Mouse (Mus musculus): ENCODE measurements around the gene Gm17349. TPM values are rescaled to one million over a fixed set of nuclear protein-coding genes. Genes with fewer than 3 reads are reported as not detected.
"Not testable (repeated sequence)": the region's sequence is repeated elsewhere in the genome, so short reads cannot be mapped to it uniquely, and the experiment has no call there.

The Gm17349 gene
- total RNA-seq, 2 experiments from 2014 or later: not detected

DNA sequence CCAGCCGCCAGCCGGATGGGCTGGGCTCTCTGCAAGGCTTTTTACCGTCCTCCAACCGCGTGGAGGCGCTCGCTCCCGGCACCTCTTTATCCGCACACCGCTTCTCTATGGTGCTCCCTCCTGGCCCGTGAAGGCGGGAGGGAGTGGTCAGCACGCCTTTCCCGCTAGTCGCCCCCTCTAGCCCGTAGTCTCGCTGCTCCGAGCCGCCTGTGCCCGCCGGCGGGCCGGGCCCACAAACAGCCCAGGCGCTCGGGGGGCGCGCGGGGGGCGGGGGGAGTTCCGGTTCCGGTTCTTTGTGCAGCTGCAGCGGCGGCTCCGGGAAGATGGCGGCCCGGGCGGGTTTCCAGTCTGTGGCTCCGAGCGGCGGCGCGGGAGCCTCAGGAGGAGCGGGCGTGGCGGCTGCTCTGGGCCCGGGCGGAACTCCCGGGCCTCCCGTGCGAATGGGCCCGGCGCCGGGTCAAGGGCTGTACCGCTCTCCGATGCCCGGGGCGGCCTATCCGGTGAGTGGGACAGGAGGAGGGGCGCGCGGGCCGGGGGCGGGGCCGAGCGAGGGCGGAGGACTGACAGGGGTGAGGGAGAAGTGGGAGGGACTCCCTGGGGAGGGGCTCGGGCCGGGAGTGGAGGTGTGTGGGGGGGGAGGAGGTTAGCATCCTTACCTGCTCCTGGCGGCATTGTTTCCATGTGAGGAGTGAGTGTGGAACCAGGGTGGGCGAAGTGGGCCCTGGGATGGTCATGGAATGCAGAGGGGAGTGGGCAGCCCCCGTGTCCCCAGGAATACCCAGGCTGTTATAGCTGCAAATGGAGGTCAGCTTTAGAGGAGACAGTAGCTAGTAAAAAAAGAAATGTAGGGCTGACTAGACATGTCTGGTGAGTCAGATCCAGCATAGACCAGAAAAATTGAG, 3.0 kb downstream of the Gm17349 start, which contains the start of gene Smarcd1:
Gene Smarcd1, plus strand, starts transcription at position 131 of the 902 bp plus-strand sequence.
- intact Hi-C loops (cut with DNase I): no loop called here
- peak; percentile 98 for DNase-seq

DNA sequence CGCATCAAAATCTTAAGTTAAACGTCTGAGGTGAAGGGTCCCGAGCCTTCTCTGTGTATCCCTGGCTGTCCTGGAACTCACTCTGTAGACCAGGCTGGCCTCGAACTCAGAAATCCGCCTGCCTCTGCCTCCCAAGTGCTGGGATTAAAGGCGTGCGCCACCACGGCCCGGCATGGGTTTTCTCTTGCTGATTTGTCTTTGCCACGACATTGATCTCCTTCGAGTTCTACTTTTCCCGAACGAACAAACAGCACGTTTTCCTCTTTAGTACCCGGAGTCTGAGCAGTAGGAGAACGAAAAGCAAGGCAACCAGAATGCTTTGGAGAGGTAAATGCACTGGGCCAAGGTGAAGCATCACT, 3.7 kb downstream of the Gm17349 start:
- DNase-seq; intact Hi-C loops (cut with DNase I): not testable (repeated sequence)

DNA sequence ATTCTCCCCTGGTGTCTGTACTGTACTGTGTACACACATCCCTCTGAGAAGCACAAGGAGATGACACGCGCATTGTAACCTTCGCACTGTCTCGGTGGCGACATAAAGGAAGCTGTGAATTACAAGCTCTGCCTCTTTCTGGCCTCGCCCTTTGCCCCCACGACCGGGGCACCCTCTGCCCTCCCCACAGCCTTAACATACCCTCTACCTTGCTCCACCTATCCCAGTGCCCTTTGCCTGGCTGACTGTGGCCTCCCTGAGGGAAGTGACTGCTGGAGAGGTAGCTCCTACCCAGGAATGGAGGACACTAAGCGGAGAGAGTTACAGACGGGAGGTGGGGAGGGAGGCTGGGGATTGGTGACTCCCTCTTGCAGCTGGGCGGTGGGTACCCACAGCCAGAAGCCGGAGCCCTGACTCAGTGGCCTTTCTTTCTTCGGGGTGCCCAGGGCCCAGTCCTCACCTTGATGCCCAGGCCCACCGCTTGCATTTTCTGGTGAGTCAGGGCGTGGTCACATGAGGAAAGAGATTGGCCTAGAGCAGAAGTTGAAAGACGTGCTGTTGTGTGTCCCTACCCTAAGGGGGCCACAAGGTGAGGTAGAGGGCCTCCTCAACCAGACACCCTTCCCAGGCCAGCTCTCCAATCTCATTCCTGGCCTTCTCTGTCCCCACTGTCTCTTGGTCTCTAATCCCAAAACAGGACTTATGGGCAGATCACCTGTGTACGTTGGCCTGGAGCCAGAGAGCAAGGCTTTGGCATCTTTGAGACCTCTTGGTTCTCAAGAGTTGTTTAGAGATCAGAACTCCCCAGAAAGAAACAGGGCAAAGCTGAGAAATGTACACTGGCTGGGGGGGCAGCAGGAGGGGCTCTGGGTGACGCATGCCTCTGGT, 4.8 kb downstream of the Gm17349 start:
- no peak for DNase-seq
- intact Hi-C loops (cut with DNase I): no loop called here

DNA sequence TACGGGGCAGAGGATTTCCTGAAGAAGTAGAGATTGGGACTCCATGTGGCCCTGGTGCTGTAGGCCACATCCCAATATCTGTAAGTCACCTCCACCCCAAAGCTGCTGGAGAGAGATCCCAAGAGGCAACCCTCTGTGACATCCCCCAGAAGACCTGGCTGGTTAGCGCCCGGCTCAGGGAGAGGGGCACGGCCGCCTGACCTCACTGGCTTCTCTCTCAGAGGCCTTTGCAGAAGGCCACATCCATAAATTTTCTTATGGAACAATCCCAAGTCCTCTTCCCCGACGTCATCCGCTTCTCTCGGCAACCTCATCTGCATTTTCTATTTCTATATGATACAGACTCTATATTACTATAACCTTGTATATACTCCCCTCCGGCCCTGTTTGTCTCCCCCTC, 5.6 kb downstream of the Gm17349 start:
- DNase-seq: no peak
- intact Hi-C loops (cut with DNase I): no loop called here

DNA sequence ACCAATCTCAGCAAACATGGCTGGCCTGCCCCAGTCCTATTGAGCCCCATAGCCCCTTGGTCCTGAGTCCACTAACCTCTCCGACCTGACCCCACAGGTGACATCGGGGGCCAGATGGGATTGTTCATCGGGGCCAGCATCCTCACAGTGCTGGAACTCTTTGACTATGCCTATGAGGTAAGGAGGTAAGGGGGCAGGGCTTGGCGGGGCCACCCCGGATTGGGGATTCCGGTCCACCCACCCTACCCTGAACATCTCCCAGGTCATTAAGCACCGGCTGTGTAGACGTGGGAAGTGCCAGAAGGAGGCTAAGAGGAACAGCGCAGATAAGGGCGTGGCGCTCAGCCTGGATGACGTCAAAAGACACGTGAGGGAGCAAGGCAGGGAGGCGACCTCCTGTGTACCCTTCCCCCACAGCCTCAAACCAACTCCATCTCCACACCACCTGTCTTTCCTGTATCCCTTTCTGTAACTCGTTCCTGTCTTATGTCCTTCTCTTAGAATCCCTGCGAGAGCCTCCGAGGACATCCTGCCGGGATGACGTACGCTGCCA, 6.7 kb downstream of the Gm17349 start:
- no peak for DNase-seq
- intact Hi-C loops (cut with DNase I): no loop called here

DNA sequence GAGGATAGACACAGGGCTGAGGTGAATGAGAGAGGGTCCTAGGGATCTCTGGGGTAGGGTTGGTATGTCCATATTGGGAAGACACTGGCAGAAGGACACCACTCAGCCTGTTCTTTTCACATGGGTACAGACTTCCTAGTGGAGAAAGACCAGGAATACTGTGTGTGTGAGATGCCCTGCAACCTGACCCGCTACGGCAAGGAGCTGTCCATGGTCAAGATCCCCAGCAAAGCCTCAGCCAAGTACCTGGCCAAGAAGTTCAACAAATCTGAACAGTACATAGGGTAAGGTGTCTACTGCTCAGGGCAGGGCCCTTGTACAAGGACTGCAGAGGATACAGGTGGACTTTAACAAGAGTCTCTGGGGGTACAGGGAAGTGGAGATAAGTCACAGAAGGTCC, 8.0 kb downstream of the Gm17349 start:
- intact Hi-C loops (cut with DNase I): no loop called here
- no peak for DNase-seq

DNA sequence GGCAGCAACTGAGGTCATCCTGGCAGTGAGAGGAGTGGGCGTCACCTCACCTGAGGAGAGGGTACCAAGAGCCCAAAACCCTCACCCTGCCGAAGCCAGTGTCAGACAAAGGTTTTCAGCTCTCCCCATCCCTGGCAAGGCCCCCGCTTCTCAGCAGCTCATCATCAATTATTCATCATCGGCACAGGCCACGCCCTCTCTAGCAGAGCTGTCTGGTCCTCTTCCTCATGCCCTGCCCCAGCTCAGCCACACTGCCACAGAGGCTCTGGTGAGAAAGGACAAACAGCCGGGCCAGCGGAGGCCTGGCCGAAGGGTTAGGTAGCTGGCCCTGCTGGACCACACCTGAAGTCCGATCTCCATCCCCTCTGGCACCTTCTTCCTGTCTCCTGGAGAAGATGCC, 13.3 kb downstream of the Gm17349 start:
- DNase-seq: no peak

DNA sequence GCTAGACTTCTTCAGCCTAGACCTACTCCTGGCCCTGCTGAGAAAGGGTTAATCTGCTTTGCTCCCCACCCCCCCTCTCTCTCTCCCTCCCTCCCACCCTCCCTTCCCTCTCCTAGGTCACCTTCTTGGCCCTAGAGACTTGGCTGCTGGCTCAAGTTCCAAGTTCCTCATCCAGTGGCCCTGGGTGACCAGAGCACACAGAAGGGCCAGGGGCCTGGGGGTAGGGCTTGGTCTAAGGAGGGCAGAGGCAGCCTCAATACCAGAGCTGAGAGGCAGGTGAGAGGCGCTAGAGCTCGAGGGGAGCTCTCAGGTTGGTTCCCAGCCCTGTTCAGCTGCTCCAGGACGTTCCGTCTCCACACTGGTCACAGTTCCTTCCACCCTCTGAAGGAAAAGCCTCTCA, 14.4 kb downstream of the Gm17349 start:
- intact Hi-C loops (cut with DNase I): no loop called here
- no peak for DNase-seq

More for the DNA sequence above, 13.3 kb downstream of the Gm17349 start:
- intact Hi-C loops (cut with DNase I): no loop called here

DNA sequence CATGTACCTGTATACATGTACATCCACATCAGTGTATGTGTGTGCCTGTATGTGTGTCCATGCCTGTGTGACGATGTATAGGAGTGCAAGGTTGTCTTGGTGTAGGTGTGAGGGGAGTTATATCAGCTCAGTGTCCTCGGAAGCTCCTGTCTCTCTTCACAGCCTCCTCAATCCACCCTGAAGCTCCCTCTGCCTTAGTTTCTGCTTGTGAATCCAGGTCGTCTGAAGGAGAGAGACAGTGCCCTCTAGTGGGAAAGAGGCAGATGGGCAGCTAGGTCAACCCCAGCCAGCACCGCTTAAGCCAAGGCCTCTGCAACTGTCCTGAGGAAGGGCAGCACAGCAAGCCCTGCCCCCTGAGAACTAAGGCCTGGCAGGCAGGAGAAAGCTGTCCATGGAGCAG, 16.6 kb downstream of the Gm17349 start:
- peak; percentile 54 for DNase-seq
- intact Hi-C loops (cut with DNase I): loop anchor here (5.0 kb wide), 1 partner anchor 91 kb away; no protein-coding TSS in a partner anchor

DNA sequence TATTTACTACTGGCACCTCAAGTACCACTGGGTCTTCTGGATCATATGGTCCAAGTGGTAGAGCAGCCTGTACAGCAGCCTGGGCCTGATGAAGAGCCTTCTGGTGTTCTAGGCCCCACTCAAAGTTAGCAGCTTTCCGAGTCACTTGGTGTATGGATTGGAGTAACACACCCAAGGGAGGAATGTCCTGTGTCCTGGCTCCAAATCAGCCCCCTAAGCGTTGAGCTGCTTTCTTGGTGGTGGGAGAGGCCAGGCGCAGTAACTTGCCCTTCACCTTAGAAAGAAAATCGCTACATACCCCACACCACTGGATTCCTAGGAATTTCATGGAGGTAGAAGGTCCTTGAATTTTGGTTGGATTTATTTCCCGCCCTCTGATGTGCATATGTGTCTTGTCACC, 21.1 kb downstream of the Gm17349 start:
- intact Hi-C loops (cut with DNase I): no loop called here
- DNase-seq: no peak

DNA sequence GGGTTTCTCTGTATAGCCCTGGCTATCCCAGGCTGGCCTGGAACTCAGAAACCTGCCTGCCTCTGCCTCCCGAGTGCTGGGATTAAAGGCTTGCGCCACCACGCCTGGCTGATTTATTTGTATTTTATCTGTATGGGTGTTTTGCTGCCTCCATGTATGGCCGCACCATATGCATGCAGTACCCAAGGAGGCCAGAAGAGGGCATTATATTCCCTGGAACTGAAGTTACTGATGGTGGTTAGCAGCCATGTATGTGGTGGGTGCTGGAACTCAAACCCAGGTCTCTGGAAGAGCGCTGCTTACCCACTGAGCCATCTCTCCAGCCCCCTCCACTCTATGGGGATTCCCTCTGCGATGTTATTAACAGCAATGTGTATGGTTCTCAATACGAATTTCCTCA, 22.4 kb downstream of the Gm17349 start:
- intact Hi-C loops (cut with DNase I): no loop called here
- no peak for DNase-seq

DNA sequence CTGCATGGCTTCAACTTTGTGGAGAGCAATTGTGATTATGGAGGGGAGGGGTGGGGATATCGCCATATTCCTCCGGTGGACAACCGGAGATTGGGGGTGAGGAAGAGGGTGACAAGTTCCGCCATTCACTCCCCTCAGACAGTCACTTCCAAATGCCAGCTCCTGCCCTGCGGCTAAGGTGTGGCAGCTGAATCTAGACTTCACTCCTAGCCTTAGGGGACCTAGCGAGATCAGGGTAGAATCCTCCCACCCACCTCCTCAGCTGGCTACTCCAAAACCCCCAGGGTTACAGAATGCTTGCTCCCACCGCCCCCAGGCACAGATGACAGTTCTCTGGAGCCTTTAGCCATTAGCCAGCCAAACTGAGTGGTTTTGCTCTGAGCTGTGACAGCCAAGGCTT, 26.3 kb downstream of the Gm17349 start:
- DNase-seq: no peak
- intact Hi-C loops (cut with DNase I): no loop called here

DNA sequence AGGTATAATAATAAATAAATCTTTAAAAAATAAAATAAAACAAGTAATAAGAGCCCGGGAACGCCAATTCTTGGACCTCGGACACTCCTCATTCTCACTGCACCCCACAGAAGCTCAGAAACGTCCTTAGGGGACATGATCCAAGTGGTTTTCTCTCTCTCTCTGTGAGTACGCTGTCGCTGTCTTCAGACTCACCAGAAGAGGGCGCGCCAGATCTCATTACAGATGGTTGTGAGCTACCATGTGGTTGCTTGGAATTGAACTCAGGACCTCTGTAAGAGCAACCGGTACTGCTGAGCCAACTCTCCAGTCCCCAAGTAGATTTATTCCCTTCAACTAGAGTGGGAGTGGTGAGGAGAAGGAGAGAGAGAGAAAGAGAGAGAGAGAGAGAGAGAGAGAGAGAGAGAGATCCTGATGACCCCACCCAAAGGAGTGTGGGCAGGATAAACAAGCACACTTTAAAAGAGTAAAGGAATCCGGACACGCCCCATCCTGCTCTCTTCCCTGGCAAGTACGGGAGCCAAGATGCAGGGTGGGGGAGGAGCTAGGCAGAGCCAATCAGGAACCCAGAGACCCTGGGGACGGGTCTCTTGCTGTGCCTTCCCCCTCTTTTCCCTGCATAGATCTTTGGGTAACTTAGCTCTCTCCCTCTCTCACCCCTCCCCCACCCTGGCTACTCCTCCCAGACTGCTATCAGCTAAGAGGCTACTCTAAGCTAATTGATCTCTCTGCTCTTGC, 27.1 kb downstream of the Gm17349 start:
- intact Hi-C loops (cut with DNase I): no loop called here
- DNase-seq: no peak

DNA sequence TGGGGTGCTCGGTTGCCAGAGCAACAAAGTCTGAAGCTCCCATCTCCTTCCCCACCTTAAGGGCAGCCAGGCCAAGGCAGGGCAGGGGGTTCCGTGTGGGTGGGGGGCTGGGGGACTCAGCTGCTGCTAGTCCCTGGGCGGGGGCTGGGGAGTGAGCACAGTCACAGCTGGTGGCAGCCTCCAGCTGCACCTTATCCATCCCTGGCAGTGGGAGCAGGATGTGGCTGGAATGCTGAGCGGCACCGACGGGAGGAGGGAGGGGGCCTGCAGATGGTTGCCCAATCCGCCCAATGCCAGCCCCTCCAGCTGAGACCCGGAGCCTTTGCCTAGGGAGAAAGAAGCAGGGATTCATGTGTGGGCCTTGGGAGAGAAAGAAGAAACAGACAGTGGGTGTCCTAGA, 28.2 kb downstream of the Gm17349 start:
- intact Hi-C loops (cut with DNase I): no loop called here
- DNase-seq: peak; percentile 90

DNA sequence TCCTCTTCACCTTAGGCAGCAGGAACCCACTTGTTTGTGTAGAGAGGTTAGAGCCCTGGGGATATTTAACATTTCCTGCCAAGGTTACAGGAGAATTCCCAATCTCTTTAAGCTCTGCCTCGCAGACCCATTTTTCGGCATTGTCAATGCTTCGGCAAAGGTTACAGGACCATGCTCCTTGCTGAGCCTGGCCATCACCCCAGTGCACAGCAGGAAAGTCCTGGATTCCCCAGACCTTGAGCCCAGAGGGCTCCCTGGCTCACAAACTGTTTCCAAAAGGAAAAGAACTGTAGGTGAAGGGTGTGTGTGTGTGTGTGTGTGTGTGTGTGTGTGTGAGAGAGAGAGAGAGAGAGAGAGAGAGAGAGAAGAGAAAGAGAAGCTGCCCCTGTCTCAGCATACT, 30.4 kb downstream of the Gm17349 start:
- intact Hi-C loops (cut with DNase I): no loop called here

DNA sequence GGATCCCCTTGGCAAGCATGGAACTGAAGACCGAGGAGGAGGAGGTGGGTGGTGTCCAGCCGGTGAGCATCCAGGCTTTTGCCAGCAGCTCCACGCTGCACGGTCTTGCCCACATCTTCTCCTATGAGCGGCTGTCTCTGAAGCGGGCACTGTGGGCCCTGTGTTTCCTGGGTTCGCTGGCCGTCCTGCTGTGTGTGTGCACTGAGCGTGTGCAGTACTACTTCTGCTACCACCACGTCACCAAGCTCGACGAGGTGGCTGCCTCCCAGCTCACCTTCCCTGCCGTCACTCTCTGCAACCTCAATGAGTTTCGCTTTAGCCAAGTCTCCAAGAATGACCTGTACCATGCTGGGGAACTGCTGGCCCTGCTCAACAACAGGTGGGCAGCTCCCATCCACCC, 33.5 kb downstream of the Gm17349 start:
- no peak for DNase-seq
- intact Hi-C loops (cut with DNase I): no loop called here

More for the DNA sequence above, 30.4 kb downstream of the Gm17349 start:
- DNase-seq: no peak

DNA sequence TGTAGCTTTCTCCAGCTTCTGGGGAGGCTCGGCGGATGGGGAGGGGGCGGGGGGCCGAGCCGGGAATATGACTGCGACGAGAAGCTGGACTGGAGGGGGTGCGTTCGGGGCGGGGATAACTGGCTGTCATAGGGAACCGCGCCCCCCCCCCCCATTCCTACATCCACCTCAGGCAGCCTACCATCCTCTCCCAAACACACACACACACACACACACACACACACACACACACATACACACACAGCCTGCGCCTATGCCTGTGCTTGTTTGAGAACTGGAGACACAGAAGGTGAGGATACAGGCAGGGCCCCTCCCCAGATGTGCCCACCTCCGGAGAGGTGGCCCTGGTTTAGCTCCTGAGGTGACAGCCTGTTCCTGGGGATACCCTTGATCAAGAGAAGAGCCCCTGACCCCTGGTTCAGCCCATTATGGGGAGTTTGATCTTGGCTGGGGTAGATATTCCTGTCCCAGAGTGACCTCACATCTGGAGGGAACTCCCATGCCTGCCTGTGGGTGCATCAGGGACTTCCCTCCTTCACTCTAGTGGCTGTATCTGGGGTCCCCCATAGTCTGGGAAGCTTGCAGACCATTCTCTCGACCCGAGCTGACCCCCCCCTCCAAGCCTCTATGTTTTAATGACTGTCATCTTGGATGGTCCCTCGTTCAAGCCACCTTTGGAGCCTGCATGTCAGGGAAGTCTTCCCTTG, 34.2 kb downstream of the Gm17349 start:
- intact Hi-C loops (cut with DNase I): no loop called here
- no peak for DNase-seq

DNA sequence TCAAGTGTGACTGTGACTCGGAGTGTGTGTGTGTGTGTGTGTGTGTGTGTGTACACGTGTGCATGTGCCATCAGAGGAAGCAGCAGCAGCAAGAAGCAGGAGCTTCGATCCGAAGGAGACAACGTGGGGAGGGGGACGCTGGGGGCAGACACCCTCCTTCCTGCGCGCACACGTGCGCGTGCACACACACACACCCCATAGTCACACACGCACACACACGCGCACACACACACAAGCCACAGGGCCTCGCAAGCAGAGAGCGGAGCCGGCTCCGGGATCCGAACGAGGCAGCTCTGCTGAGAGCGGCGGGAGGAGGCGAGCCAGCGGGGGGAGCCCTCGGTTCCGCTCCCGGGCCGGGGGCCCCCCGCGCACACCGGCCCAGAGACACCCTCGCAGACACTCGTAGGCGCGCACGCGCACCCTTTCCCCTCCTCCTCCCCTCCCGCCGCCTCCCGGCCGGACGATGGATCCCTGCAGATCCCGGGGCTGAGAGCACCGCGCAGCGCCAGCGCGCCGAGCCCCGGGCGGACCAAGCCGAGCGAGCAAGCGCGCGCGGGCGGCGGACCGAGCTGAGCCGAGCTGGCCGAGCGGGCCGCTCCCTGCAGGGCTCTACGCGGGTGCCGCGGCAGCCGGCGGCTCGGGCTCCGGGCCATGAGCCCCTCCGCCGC, 35.0 kb downstream of the Gm17349 start, which contains the start of gene Asic1:
Gene Asic1, plus strand, starts transcription at position 215 of the 668 bp plus-strand sequence.
- DNase-seq: peak; percentile 64
- intact Hi-C loops (cut with DNase I): no loop called here

DNA sequence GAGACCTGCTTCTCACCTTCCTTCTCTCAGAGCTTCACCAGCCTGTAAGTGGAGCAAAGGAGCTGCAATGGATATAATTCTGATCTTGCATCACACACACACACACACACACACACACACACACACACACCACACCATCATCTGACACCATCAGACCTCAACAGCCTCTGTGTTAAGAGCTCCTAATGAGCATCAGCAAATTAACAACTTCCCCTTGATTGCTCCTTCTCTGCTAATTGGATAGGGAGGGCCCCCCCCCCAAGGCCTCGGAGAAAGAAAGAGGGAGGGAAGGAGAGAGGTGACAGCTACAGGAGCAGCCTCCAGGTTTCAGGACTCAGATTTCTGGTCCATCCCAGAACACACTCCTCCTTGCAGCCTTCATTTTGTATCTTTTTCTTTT, 35.9 kb downstream of the Gm17349 start:
- intact Hi-C loops (cut with DNase I): loop anchor here (1.0 to 5.0 kb wide), 2 partner anchors 73 to 172 kb away; no protein-coding TSS in a partner anchor
- no peak for DNase-seq

Measured in left cerebral cortex, postnatal 4 days (tissue).